Mouse (Mus musculus) stomach, postnatal 0 days (tissue): Measurements from ENCODE around the gene Klf7. TPM values are rescaled to one million over a fixed set of nuclear protein-coding genes. Genes with fewer than 3 reads are reported as not detected.

ENCODE experiments used
- ATAC-seq: fragments of 200-750 bp; cut with Nextera tagmentation; 2 replicates; pipeline ENCODE4 v1.8.0; 2017; ENCODE audit not compliant: low FRiP score, low TSS enrichment
- DNase-seq: peaks from one replicate; pipeline ENCODE4 v3.0.0-alpha.2; 2016; ENCODE audit warnings: low spot score
- H3K27ac ChIP-seq: fragments of 300-500 bp; sonication (generic); replicated peaks from 2 replicates; pipeline ENCODE4 v1.5.1; 2014; ENCODE audit warnings: mild to moderate bottlenecking, control low read depth
- H3K27me3 ChIP-seq: fragments of 300-500 bp; sonication (generic); 2 replicates; pipeline ENCODE4 v1.6.1; 2014; ENCODE audit warnings: low read length; ENCODE audit not compliant: control insufficient read depth, insufficient read depth
- H3K36me3 ChIP-seq: fragments of 300-500 bp; sonication (generic); 2 replicates; pipeline ENCODE4 v1.6.1; 2014; ENCODE audit warnings: low read length, mixed read lengths; ENCODE audit not compliant: control insufficient read depth, insufficient read depth
- H3K4me1 ChIP-seq: fragments of 300-500 bp; sonication (generic); replicated peaks from 2 replicates; pipeline ENCODE4 v1.6.1; 2014; ENCODE audit warnings: antibody characterized with exemption; ENCODE audit not compliant: control insufficient read depth, insufficient read depth
- H3K4me2 ChIP-seq: fragments of 300-500 bp; sonication (generic); replicated peaks from 2 replicates; pipeline ENCODE4 v1.6.1; 2014; ENCODE audit warnings: low read depth, mild to moderate bottlenecking, control low read depth, moderate library complexity
- H3K4me3 ChIP-seq: fragments of 300-500 bp; sonication (generic); 2 replicates; pipeline ENCODE4 v1.5.1; 2014; ENCODE audit warnings: low read depth, low read length, control low read depth
- H3K9ac ChIP-seq: fragments of 300-500 bp; sonication (generic); 2 replicates; pipeline ENCODE4 v1.6.1; 2014; ENCODE audit warnings: mild to moderate bottlenecking, low read length, control low read depth, mixed read lengths
- H3K9me3 ChIP-seq: fragments of 300-500 bp; sonication (generic); 2 replicates; pipeline ENCODE4 v1.6.1; 2016; ENCODE audit warnings: low read length; ENCODE audit not compliant: control insufficient read depth
- CTCF ChIP-seq: IDR thresholded peaks from 2 replicates; pipeline ENCODE4 v1.5.1; 2016; ENCODE audit warnings: antibody characterized with exemption, low read depth, mild to moderate bottlenecking, moderate library complexity
- EP300 ChIP-seq: optimal IDR thresholded peaks from 2 replicates; pipeline ENCODE3; 2016; ENCODE audit warnings: antibody characterized with exemption
- WGBS: fragments of 180-500 bp; shearing (Covaris S2); extraction: QIAGEN DNeasy Blood & Tissue Kit; methylation state at CpG from one replicate; pipeline ENCODE4 v1.1.7; 2014; 5-methylcytosine and 5-hydroxymethylcytosine counted together
- polyA plus RNA-seq: library from polyadenylated mRNA; unstranded; fragments of >200 nt; fragmentation: Nextera tagmentation; extraction: Ambion mirVana; gene quantifications from 2 replicates; pipeline ENCODE4 v1.2.1, GENCODE M21; 2015

Klf7 gene
- polyA plus RNA-seq, 1 experiment from 2014 or later: 15.4 TPM

DNA sequence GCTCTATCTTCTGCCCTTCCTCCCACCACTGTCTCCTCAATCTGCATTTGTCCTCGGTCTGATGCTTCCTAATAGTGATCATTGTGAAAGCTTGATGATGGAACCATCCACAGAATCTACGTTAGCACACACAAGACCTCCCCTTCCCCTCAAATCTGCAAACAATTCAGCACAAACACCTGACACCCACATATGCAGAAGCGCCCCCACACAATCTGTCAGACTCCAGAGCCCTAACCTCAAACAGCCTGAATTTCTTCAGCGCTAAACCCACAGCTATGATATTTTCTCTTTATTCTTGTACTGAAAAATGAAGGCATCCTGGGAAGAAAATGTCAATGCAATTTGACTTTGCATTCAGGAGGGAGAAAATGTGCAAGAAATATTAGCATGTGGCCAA lies 66.1 kb downstream of the Klf7 start:
- no peak overlapping the region for H3K9ac ChIP-seq
- H3K4me3 ChIP-seq: no peak overlapping the region
- no peaks in the 10 kb centered on the region for H3K4me1 ChIP-seq
- ATAC-seq: no peak
- TF ChIP-seq CTCF (no peak), EP300 (no peak)
- H3K9me3 ChIP-seq: no peaks in the 10 kb centered on the region
- H3K36me3 ChIP-seq: no peaks in the 10 kb centered on the region
- no peak for DNase-seq
- H3K27me3 ChIP-seq: no peaks in the 10 kb centered on the region
- no peak overlapping the region for H3K4me2 ChIP-seq
- H3K27ac ChIP-seq: no peak overlapping the region
- WGBS: 90% methylated on average over 4 of the region's 4 CpGs

DNA sequence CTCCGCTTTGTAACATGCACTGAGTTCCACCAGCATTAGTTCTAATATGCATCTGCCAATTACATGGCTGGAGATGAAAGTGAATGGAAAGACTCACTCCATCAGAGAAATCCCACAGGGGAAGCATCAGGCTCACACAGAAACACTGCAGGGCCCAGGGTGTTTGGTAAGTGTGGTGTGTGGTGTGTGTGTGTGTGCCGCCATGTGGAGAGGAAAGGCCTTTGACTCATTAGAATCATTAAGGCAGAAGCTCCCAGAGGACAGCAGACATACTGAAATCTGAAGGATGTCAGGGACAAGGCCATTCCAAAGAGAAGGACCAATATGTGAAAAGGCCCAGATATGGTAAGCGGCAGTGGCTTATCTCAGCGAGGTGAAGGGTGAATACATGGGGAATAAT lies 66.9 kb downstream of the Klf7 start:
- WGBS: 90% methylated on average over 4 of the region's 4 CpGs
- H3K4me2 ChIP-seq: no peak overlapping the region

DNA sequence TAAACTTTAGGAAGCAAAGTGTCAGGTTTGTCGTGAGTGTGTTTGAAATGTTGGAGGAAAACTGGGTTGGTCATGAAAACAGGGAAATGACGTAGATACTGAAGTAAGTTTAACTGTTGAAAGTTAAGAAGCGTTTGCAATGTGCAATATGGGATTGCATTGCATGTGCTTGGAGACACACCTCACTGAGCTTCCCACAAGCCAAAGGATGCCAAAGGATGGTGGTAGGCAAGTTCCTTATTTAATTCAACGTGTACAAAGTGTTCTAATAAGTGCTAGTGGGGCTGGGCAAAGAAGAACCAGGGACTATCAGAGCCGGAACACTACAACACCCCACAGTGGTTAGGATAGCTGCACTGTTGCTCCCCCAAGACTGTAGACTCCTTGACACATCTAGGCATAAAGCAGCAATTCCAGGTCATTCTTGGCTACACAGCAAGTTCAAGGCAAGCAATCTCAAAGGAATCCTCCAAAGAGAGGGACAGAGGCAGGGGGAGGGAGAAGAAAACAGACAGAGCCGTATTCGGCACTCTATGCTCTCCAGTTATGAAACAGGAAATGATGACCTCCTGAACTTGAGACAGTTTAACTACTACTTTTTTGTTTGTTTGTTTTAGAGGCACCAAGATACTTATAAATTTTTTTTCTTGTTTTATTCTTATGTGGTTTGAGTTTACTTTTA lies 69.9 kb downstream of the Klf7 start:
- no peak overlapping the region for H3K9ac ChIP-seq
- H3K27ac ChIP-seq: no peak overlapping the region
- H3K4me3 ChIP-seq: no peak overlapping the region
- no peak overlapping the region for H3K4me2 ChIP-seq
- H3K36me3 ChIP-seq: no peaks in the 10 kb centered on the region
- no peaks in the 10 kb centered on the region for H3K9me3 ChIP-seq
- no peak for DNase-seq
- H3K4me1 ChIP-seq: no peaks in the 10 kb centered on the region
- H3K27me3 ChIP-seq: no peaks in the 10 kb centered on the region
- ATAC-seq: no peak
- 64% methylated on average over 7 of the region's 7 CpGs for WGBS
- TF ChIP-seq CTCF (no peak), EP300 (no peak)

More for the DNA sequence above, 66.9 kb downstream of the Klf7 start:
- no peaks in the 10 kb centered on the region for H3K36me3 ChIP-seq
- H3K4me1 ChIP-seq: no peaks in the 10 kb centered on the region
- ATAC-seq: no peak
- no peak overlapping the region for H3K27ac ChIP-seq
- H3K9ac ChIP-seq: no peak overlapping the region
- DNase-seq: no peak
- H3K9me3 ChIP-seq: no peaks in the 10 kb centered on the region
- no peak for TF ChIP-seq CTCF
- no peak for TF ChIP-seq EP300
- no peaks in the 10 kb centered on the region for H3K27me3 ChIP-seq
- no peak overlapping the region for H3K4me3 ChIP-seq

DNA sequence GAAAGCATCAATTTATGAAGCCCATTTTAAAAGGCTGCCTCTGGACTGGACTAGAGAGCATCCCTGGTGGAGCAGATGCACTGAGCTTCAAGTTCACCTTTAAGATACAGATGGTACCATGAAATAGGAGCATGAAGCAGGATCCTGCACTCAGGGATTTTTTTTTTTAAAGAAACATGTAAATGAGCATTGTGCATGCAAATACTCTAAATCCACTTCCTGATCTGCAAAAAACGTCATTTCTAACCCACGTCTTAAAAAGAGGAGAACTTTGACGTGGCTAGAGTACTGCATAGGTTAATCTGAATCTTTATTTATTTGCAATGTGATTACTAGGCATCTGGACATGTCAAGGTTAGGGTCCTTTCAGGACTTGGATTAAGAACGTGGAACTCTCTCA lies 73.5 kb downstream of the Klf7 start:
- 71% methylated on average over 4 of the region's 4 CpGs for WGBS

DNA sequence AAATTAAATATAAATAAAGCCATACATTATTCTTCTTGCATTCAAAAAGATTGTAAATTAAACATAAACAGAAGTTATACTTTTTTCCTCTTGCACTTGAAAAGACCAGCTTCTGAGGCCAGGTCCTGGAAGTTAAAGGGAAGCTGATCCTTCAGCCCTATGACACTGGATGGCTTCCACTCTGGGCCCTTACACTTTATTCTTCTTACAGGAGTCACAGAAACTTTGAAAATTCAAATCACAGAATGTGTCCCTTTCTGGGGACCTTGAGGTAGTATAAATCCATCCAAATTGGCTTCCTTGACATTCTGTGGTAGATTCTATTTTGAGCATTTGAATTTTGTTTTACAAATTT lies 75.3 kb downstream of the Klf7 start:
- DNase-seq: no peak
- no peaks in the 10 kb centered on the region for H3K9me3 ChIP-seq
- no peak overlapping the region for H3K27ac ChIP-seq
- H3K36me3 ChIP-seq: no peaks in the 10 kb centered on the region
- no peak for TF ChIP-seq EP300
- no peak for TF ChIP-seq CTCF
- no peak overlapping the region for H3K4me2 ChIP-seq
- H3K27me3 ChIP-seq: no peaks in the 10 kb centered on the region
- H3K9ac ChIP-seq: no peak overlapping the region
- no peak for ATAC-seq
- H3K4me1 ChIP-seq: no peaks in the 10 kb centered on the region
- H3K4me3 ChIP-seq: no peak overlapping the region

More for the DNA sequence above, 73.5 kb downstream of the Klf7 start:
- ATAC-seq: no peak
- no peak for TF ChIP-seq EP300
- no peak for TF ChIP-seq CTCF
- Histone ChIP-seq H3K27me3 (no peaks in the 10 kb centered on the region), H3K4me1 (no peaks in the 10 kb centered on the region), H3K36me3 (no peaks in the 10 kb centered on the region), H3K4me2 (no peak overlapping the region), H3K4me3 (no peak overlapping the region), H3K9me3 (no peaks in the 10 kb centered on the region), H3K27ac (no peak overlapping the region), H3K9ac (no peak overlapping the region)
- no peak for DNase-seq

DNA sequence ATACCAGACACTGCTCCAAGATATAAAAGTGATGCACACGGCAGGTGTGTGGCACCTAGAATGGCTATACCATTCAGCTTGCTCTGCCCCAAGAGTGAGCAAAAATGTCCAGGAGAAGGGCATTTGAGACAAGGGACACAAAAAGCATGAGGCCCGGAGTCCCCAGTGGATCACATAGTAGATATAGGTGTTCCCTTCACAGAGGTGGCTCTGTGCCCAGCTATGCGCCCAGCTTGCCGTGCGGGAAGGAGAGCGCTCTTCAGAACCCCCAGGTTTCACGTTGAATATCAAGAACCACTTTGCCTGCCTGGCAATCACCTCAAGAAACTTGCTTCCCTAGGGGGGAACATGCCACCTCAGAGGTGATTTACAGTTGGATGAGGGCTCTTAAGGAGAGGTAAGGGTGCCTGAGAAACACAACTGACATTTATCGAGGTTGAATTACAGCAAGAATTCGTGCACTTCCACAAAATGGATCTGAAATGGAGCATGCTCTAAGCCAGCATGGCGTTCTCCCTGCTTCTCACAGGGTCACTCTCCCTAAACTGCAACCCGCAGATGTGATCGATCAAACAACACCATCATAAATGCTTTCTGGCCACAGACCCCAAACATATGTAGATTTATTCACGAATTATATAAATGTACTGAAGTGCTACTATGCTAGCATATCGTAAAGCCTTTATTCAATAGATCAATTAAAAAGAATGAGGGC lies 75.8 kb downstream of the Klf7 start:
- no peak overlapping the region for H3K4me2 ChIP-seq
- no peak for ATAC-seq
- no peaks in the 10 kb centered on the region for H3K27me3 ChIP-seq
- H3K27ac ChIP-seq: no peak overlapping the region
- DNase-seq: no peak
- H3K4me1 ChIP-seq: no peaks in the 10 kb centered on the region
- 82% methylated on average over 14 of the region's 14 CpGs for WGBS
- TF ChIP-seq EP300: no peak
- TF ChIP-seq CTCF: no peak
- no peaks in the 10 kb centered on the region for H3K9me3 ChIP-seq
- no peak overlapping the region for H3K9ac ChIP-seq
- H3K36me3 ChIP-seq: no peaks in the 10 kb centered on the region
- H3K4me3 ChIP-seq: no peak overlapping the region
